Mouse (Mus musculus) neural tube, embryonic 15.5 days (tissue): Measurements from ENCODE around the gene Crb1. TPM values are rescaled to one million over a fixed set of nuclear protein-coding genes. Genes with fewer than 3 reads are reported as not detected.
"Not testable (repeated sequence)": the region's sequence is repeated elsewhere in the genome, so short reads cannot be mapped to it uniquely, and the experiment has no call there.

Source experiments
- ATAC-seq: fragments of 200-750 bp; cut with Nextera tagmentation; 2 replicates; pipeline ENCODE4 v1.8.0; 2017; ENCODE audit warnings: mild to moderate bottlenecking, moderate TSS enrichment, moderate library complexity; ENCODE audit not compliant: low FRiP score
- H3K27ac ChIP-seq: fragments of 300-500 bp; sonication (generic); replicated peaks from 2 replicates; pipeline ENCODE4 v1.5.1; 2015; ENCODE audit warnings: mild to moderate bottlenecking, inconsistent platforms
- H3K27me3 ChIP-seq: fragments of 300-500 bp; sonication (generic); replicated peaks from 2 replicates; pipeline ENCODE4 v1.6.1; 2015; ENCODE audit warnings: inconsistent platforms
- H3K36me3 ChIP-seq: fragments of 300-500 bp; sonication (generic); 2 replicates; pipeline ENCODE4 v1.6.1; 2015; ENCODE audit warnings: inconsistent platforms
- H3K4me1 ChIP-seq: fragments of 300-500 bp; sonication (generic); 2 replicates; pipeline ENCODE4 v1.6.1; 2015; ENCODE audit warnings: inconsistent platforms
- H3K4me2 ChIP-seq: fragments of 300-500 bp; sonication (generic); 2 replicates; pipeline ENCODE4 v1.6.1; 2015; ENCODE audit warnings: inconsistent platforms, mild to moderate bottlenecking, moderate library complexity
- H3K4me3 ChIP-seq: fragments of 300-500 bp; sonication (generic); replicated peaks from 2 replicates; pipeline ENCODE4 v1.5.1; 2015; ENCODE audit warnings: mild to moderate bottlenecking, inconsistent platforms
- H3K9ac ChIP-seq: fragments of 300-500 bp; sonication (generic); replicated peaks from 2 replicates; pipeline ENCODE4 v1.6.1; 2015; ENCODE audit warnings: mild to moderate bottlenecking, inconsistent platforms
- H3K9me3 ChIP-seq: fragments of 300-500 bp; sonication (generic); replicated peaks from 2 replicates; pipeline ENCODE4 v1.6.1; 2016; ENCODE audit warnings: inconsistent platforms
- WGBS: fragments of 180-500 bp; shearing (Covaris S2); methylation state at CpG from one replicate; pipeline ENCODE4 v1.1.7; 2015; ENCODE audit warnings: mixed read lengths; 5-methylcytosine and 5-hydroxymethylcytosine counted together
- polyA plus RNA-seq: library from polyadenylated mRNA; unstranded; fragments of >200 nt; fragmentation: Nextera tagmentation; extraction: Ambion mirVana; gene quantifications from 2 replicates; pipeline ENCODE4 v1.2.1, GENCODE M21; 2015

The Crb1 gene
- polyA plus RNA-seq, 1 experiment from 2014 or later: 0.95 TPM

- H3K4me1 ChIP-seq: no peaks in the 10 kb centered on the region
- no peak for ATAC-seq
- no peak overlapping the region for H3K9ac ChIP-seq
- no peak overlapping the region for H3K4me3 ChIP-seq
- H3K9me3 ChIP-seq: no peaks in the 10 kb centered on the region
- 86% methylated on average over 5 of the region's 5 CpGs for WGBS
- no peaks in the 10 kb centered on the region for H3K36me3 ChIP-seq
- no peak overlapping the region for H3K4me2 ChIP-seq
- no peaks in the 10 kb centered on the region for H3K27me3 ChIP-seq
- H3K27ac ChIP-seq: no peak overlapping the region
Measured at GRCm38 (mm10) chr1:139328286-139328685, 48.6 kb downstream of the Crb1 start.

GRCm38 (mm10) chr1:139325378-139325777 lies 51.5 kb downstream of the Crb1 start:
- 71% methylated on average over 2 of the region's 2 CpGs for WGBS
- H3K4me2 ChIP-seq: no peak overlapping the region
- H3K4me1 ChIP-seq: no peaks in the 10 kb centered on the region
- no peaks in the 10 kb centered on the region for H3K36me3 ChIP-seq
- H3K27ac ChIP-seq: no peak overlapping the region
- no peaks in the 10 kb centered on the region for H3K9me3 ChIP-seq
- no peak for ATAC-seq
- no peaks in the 10 kb centered on the region for H3K27me3 ChIP-seq
- no peak overlapping the region for H3K9ac ChIP-seq
- no peak overlapping the region for H3K4me3 ChIP-seq

- Histone ChIP-seq H3K9me3 (no peaks in the 10 kb centered on the region), H3K4me2 (no peak overlapping the region), H3K9ac (no peak overlapping the region), H3K27ac (no peak overlapping the region), H3K27me3 (no peaks in the 10 kb centered on the region), H3K36me3 (no peaks in the 10 kb centered on the region), H3K4me1 (no peaks in the 10 kb centered on the region), H3K4me3 (no peak overlapping the region)
- ATAC-seq: no peak
- WGBS: 7% methylated on average over 6 of the region's 6 CpGs
Measured at GRCm38 (mm10) chr1:139319798-139320197, 57.1 kb downstream of the Crb1 start.

GRCm38 (mm10) chr1:139314297-139314874 lies 62.5 kb downstream of the Crb1 start:
- Histone ChIP-seq H3K36me3 (no peaks in the 10 kb centered on the region), H3K4me1 (no peaks in the 10 kb centered on the region), H3K27ac (no peak overlapping the region), H3K4me2 (no peak overlapping the region), H3K4me3 (no peak overlapping the region), H3K27me3 (no peaks in the 10 kb centered on the region), H3K9me3 (no peaks in the 10 kb centered on the region), H3K9ac (no peak overlapping the region)
- 80% methylated on average over 4 of the region's 4 CpGs for WGBS
- ATAC-seq: peak; percentile 61

- Histone ChIP-seq H3K27me3 (no peaks in the 10 kb centered on the region), H3K4me2 (no peak overlapping the region), H3K36me3 (no peaks in the 10 kb centered on the region), H3K9me3 (no peaks in the 10 kb centered on the region), H3K4me1 (no peaks in the 10 kb centered on the region), H3K9ac (no peak overlapping the region), H3K4me3 (no peak overlapping the region), H3K27ac (no peak overlapping the region)
- WGBS: 45% methylated on average over 4 of the region's 4 CpGs
- ATAC-seq: no peak
Measured at GRCm38 (mm10) chr1:139308915-139309314, 68.0 kb downstream of the Crb1 start.

GRCm38 (mm10) chr1:139302519-139302918 lies 74.4 kb downstream of the Crb1 start:
- H3K36me3 ChIP-seq, H3K4me3 ChIP-seq, H3K27ac ChIP-seq, H3K4me1 ChIP-seq, ATAC-seq, H3K4me2 ChIP-seq, H3K27me3 ChIP-seq, H3K9ac ChIP-seq, H3K9me3 ChIP-seq: not testable (repeated sequence)

- no peaks in the 10 kb centered on the region for H3K9me3 ChIP-seq
- H3K9ac ChIP-seq: no peak overlapping the region
- H3K4me3 ChIP-seq: no peak overlapping the region
- H3K36me3 ChIP-seq: no peaks in the 10 kb centered on the region
- H3K27ac ChIP-seq: no peak overlapping the region
- 30% methylated on average over 5 of the region's 5 CpGs for WGBS
- H3K4me2 ChIP-seq: no peak overlapping the region
- ATAC-seq: no peak
- no peaks in the 10 kb centered on the region for H3K27me3 ChIP-seq
- no peaks in the 10 kb centered on the region for H3K4me1 ChIP-seq
Measured at GRCm38 (mm10) chr1:139301830-139302229, 75.1 kb downstream of the Crb1 start.

- Histone ChIP-seq H3K27me3 (no peaks in the 10 kb centered on the region), H3K4me3 (no peak overlapping the region), H3K9me3 (no peaks in the 10 kb centered on the region), H3K9ac (no peak overlapping the region), H3K36me3 (no peaks in the 10 kb centered on the region), H3K4me2 (no peak overlapping the region), H3K27ac (no peak overlapping the region), H3K4me1 (no peaks in the 10 kb centered on the region)
- ATAC-seq: no peak
- WGBS: 23% methylated on average over 4 of the region's 4 CpGs
Measured at GRCm38 (mm10) chr1:139292023-139292422, 84.9 kb downstream of the Crb1 start.

GRCm38 (mm10) chr1:139291593-139291992 lies 85.3 kb downstream of the Crb1 start:
- H3K4me2 ChIP-seq: no peak overlapping the region
- no peak overlapping the region for H3K9ac ChIP-seq
- no peaks in the 10 kb centered on the region for H3K36me3 ChIP-seq
- H3K4me1 ChIP-seq: no peaks in the 10 kb centered on the region
- no peak overlapping the region for H3K27ac ChIP-seq
- WGBS: 17% methylated on average over 1 of the region's 1 CpGs
- no peaks in the 10 kb centered on the region for H3K9me3 ChIP-seq
- no peaks in the 10 kb centered on the region for H3K27me3 ChIP-seq
- H3K4me3 ChIP-seq: no peak overlapping the region
- ATAC-seq: no peak

- H3K36me3 ChIP-seq: no peaks in the 10 kb centered on the region
- no peaks in the 10 kb centered on the region for H3K9me3 ChIP-seq
- no peak overlapping the region for H3K27ac ChIP-seq
- H3K9ac ChIP-seq: no peak overlapping the region
- WGBS: 89% methylated on average over 4 of the region's 4 CpGs
- H3K4me1 ChIP-seq: no peaks in the 10 kb centered on the region
- no peak for ATAC-seq
- no peak overlapping the region for H3K4me2 ChIP-seq
- no peaks in the 10 kb centered on the region for H3K27me3 ChIP-seq
- no peak overlapping the region for H3K4me3 ChIP-seq
Measured at GRCm38 (mm10) chr1:139276619-139277320, 100.1 kb downstream of the Crb1 start.

GRCm38 (mm10) chr1:139267844-139268243 lies 109.1 kb downstream of the Crb1 start:
- ATAC-seq: peak; percentile 83; the same call in 1 of the 2 replicates
- Histone ChIP-seq H3K9me3 (no peaks in the 10 kb centered on the region), H3K9ac (no peak overlapping the region), H3K27me3 (no peaks in the 10 kb centered on the region), H3K36me3 (no peaks in the 10 kb centered on the region), H3K4me1 (no peaks in the 10 kb centered on the region), H3K4me2 (no peak overlapping the region), H3K4me3 (no peak overlapping the region), H3K27ac (no peak overlapping the region)
- 19% methylated on average over 6 of the region's 6 CpGs for WGBS

GRCm38 (mm10) chr1:139264245-139264644 lies 112.7 kb downstream of the Crb1 start:
- H3K27ac ChIP-seq: no peak overlapping the region
- no peak overlapping the region for H3K4me3 ChIP-seq
- no peak for ATAC-seq
- H3K9ac ChIP-seq: no peak overlapping the region
- H3K36me3 ChIP-seq: no peaks in the 10 kb centered on the region
- H3K4me2 ChIP-seq: no peak overlapping the region
- no peaks in the 10 kb centered on the region for H3K4me1 ChIP-seq
- 95% methylated on average over 1 of the region's 1 CpGs for WGBS
- H3K27me3 ChIP-seq: no peaks in the 10 kb centered on the region
- no peaks in the 10 kb centered on the region for H3K9me3 ChIP-seq
